Mouse (Mus musculus): Measurements from ENCODE around the gene Rpl22. TPM values are rescaled to one million over a fixed set of nuclear protein-coding genes. Genes with fewer than 3 reads are reported as not detected.

The Rpl22 gene
- polyA plus RNA-seq, 1 experiment from 2014 or later = 161 TPM

DNA sequence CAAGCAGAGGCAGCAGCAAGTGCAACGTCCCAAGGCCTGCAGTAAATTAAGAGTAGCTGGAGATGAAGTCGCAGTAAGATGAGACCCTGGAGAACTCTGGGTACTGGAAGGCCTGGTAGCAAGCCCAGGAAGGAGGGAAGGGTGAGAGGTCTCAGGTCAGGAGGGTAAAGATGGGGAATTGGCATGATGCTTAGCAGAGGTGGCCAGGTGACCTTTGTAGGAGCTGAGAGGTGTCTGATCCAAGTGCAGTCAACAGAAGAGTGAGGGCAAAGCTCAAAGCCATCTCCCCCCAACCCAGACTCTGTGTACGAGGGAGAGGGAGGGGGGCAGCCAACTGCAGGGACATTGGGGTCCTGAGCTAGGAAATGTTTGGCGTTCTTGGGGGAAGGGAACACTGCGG lies 4.1 kb upstream of the Rpl22 start:
- peaks cover 7% of the 10 kb centered on the region for H3K4me1 ChIP-seq (ENCODE audit: control insufficient read depth, low read depth, low read length)
- H3K9me3 ChIP-seq (replicated peaks; ENCODE audit: control insufficient read depth, low read length) = no peaks in the 10 kb centered on the region
- H3K9ac ChIP-seq (ENCODE audit: low read depth, low read length) = no peak overlapping the region
- no peak overlapping the region for H3K27ac ChIP-seq (ENCODE audit: low read length)
- H3K4me3 ChIP-seq (ENCODE audit: low read depth, low read length) = no peak overlapping the region
- H3K36me3 ChIP-seq (ENCODE audit: control insufficient read depth, insufficient read depth) = no peaks in the 10 kb centered on the region
- H3K4me2 ChIP-seq (ENCODE audit: low read depth, low read length) = no peak overlapping the region
- 56% methylated on average over 5 of the region's 5 CpGs for WGBS (ENCODE audit: insufficient replicate concordance)
- H3K27me3 ChIP-seq (ENCODE audit: control insufficient read depth, insufficient read depth, low read depth, low read length) = peaks cover 23% of the 10 kb centered on the region
- no peak for ATAC-seq (ENCODE audit: low read depth)

DNA sequence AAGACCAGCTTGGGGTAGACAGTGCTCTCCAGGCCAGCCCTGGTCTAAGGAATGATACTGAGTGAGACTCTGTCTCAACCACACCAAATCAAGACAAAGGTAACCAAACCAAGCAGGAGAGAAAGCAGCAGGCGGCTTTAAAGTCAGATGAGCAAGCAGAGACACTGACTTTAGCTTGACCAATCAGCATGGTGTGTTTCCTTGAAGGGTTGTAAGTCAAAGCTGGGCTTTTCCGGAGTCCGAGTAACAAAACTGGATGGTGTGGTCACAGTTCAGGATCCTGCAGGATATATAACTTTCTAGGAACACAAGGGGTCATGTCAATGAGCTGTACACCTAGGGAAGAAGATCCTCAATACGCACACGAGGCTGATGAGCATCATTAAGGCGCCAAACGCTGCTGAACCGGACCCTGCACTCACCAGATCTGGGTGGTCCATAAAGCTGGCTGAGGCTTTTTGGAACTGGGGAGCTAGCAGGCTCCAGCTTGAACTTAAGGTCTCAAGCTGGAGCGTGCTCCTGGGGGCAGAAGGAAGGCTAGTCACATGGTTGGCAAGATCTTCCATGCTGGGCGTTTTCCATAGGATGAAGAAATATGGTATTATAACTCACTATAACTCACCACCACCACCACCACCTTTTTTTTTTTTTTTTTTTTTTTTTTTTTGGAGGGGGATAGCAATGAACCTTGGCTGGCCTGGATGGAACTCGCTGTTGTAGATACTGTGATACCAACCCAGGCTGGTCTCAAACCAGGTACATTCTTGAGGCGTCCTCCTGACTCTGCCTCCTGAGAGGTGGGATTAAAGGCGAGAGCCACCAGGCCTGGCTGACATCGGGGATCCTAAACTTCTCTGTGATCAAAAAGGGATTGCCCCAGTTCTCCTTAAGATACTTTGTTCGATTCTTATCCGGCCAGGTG lies 640 bp upstream of the Rpl22 start:
- Histone ChIP-seq H3K9ac (ENCODE audit: low read depth, low read length) (peak overlapping the region; percentile 17; the same call in 1 of the 2 replicates), H3K9me3 (replicated peaks; ENCODE audit: control insufficient read depth, low read length) (no peaks in the 10 kb centered on the region), H3K36me3 (ENCODE audit: control insufficient read depth, insufficient read depth) (peaks cover 12% of the 10 kb centered on the region), H3K4me3 (ENCODE audit: low read depth, low read length) (peak overlapping the region; percentile 91), H3K27me3 (ENCODE audit: control insufficient read depth, insufficient read depth, low read depth, low read length) (no peaks in the 10 kb centered on the region), H3K27ac (ENCODE audit: low read length) (no peak overlapping the region), H3K4me1 (ENCODE audit: control insufficient read depth, low read depth, low read length) (peaks cover 17% of the 10 kb centered on the region), H3K4me2 (ENCODE audit: low read depth, low read length) (peak overlapping the region; percentile 79)
- WGBS (ENCODE audit: insufficient replicate concordance) = 49% methylated on average over 16 of the region's 16 CpGs
- ATAC-seq (ENCODE audit: low read depth) = peak; percentile 15

GRCm38 (mm10) chr4:152326543-152326942 lies 1.0 kb downstream of the Rpl22 start:
- ATAC-seq (ENCODE audit: low read depth) = no peak

DNA sequence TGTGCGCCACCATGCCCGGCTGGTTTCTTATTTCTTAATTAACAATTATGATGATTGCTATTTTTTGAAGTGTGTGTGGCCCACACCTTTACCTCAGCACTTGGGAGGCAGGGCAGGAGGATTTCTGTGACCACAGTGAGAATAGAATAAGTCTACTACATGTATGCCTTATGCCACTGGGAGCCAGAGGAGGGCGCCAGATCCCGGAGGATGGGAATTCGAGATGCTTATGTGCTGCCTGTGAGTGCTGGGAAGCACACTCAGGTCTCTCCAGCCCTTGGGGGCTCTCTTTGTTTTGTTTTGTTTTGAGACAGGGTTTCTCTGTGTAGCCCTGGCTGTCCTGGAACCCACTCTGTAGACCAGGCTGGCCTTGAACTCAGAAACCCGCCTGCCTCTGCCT lies 3.1 kb downstream of the Rpl22 start:
- Histone ChIP-seq H3K4me1 (ENCODE audit: control insufficient read depth, low read depth, low read length) (peaks cover 17% of the 10 kb centered on the region), H3K4me2 (ENCODE audit: low read depth, low read length) (no peak overlapping the region), H3K36me3 (ENCODE audit: control insufficient read depth, insufficient read depth) (peaks cover 47% of the 10 kb centered on the region), H3K4me3 (ENCODE audit: low read depth, low read length) (no peak overlapping the region), H3K9ac (ENCODE audit: low read depth, low read length) (no peak overlapping the region), H3K27me3 (ENCODE audit: control insufficient read depth, insufficient read depth, low read depth, low read length) (no peaks in the 10 kb centered on the region), H3K27ac (ENCODE audit: low read length) (no peak overlapping the region), H3K9me3 (replicated peaks; ENCODE audit: control insufficient read depth, low read length) (no peaks in the 10 kb centered on the region)
- WGBS (ENCODE audit: insufficient replicate concordance) = 70% methylated on average over 6 of the region's 6 CpGs
- ATAC-seq (ENCODE audit: low read depth) = no peak

More at GRCm38 (mm10) chr4:152326543-152326942, 1.0 kb downstream of the Rpl22 start:
- peak overlapping the region; percentile 57; the same call in 1 of the 2 replicates for H3K27ac ChIP-seq (ENCODE audit: low read length)
- peak overlapping the region; percentile 91 for H3K4me3 ChIP-seq (ENCODE audit: low read depth, low read length)
- H3K9me3 ChIP-seq (replicated peaks; ENCODE audit: control insufficient read depth, low read length) = no peaks in the 10 kb centered on the region
- H3K4me2 ChIP-seq (ENCODE audit: low read depth, low read length) = peak overlapping the region; percentile 79
- H3K9ac ChIP-seq (ENCODE audit: low read depth, low read length) = peak overlapping the region; percentile 91
- peaks cover 17% of the 10 kb centered on the region for H3K4me1 ChIP-seq (ENCODE audit: control insufficient read depth, low read depth, low read length)
- H3K27me3 ChIP-seq (ENCODE audit: control insufficient read depth, insufficient read depth, low read depth, low read length) = no peaks in the 10 kb centered on the region
- 1% methylated on average over 11 of the region's 11 CpGs for WGBS (ENCODE audit: insufficient replicate concordance)
- peaks cover 28% of the 10 kb centered on the region for H3K36me3 ChIP-seq (ENCODE audit: control insufficient read depth, insufficient read depth)

GRCm38 (mm10) chr4:152332952-152333351 lies 7.4 kb downstream of the Rpl22 start:
- ATAC-seq (ENCODE audit: low read depth) = peak; percentile 32; the same call in 1 of the 2 replicates
- 37% methylated on average over 2 of the region's 2 CpGs for WGBS (ENCODE audit: insufficient replicate concordance)
- H3K4me1 ChIP-seq (ENCODE audit: control insufficient read depth, low read depth, low read length) = peaks cover 1% of the 10 kb centered on the region; the same call in 1 of the 2 replicates
- peaks cover 18% of the 10 kb centered on the region for H3K27me3 ChIP-seq (ENCODE audit: control insufficient read depth, insufficient read depth, low read depth, low read length)
- H3K4me3 ChIP-seq (ENCODE audit: low read depth, low read length) = no peak overlapping the region
- H3K9ac ChIP-seq (ENCODE audit: low read depth, low read length) = no peak overlapping the region
- H3K27ac ChIP-seq (ENCODE audit: low read length) = no peak overlapping the region
- H3K4me2 ChIP-seq (ENCODE audit: low read depth, low read length) = no peak overlapping the region
- no peaks in the 10 kb centered on the region for H3K9me3 ChIP-seq (replicated peaks; ENCODE audit: control insufficient read depth, low read length)
- H3K36me3 ChIP-seq (ENCODE audit: control insufficient read depth, insufficient read depth) = peaks cover 54% of the 10 kb centered on the region

GRCm38 (mm10) chr4:152333587-152333986 lies 8.0 kb downstream of the Rpl22 start:
- peaks cover 24% of the 10 kb centered on the region for H3K27me3 ChIP-seq (ENCODE audit: control insufficient read depth, insufficient read depth, low read depth, low read length)
- 81% methylated on average over 12 of the region's 12 CpGs for WGBS (ENCODE audit: insufficient replicate concordance)
- no peaks in the 10 kb centered on the region for H3K9me3 ChIP-seq (replicated peaks; ENCODE audit: control insufficient read depth, low read length)
- peaks cover under 1% of the 10 kb centered on the region; the same call in 1 of the 2 replicates for H3K4me1 ChIP-seq (ENCODE audit: control insufficient read depth, low read depth, low read length)
- peaks cover 52% of the 10 kb centered on the region for H3K36me3 ChIP-seq (ENCODE audit: control insufficient read depth, insufficient read depth)
- no peak overlapping the region for H3K4me2 ChIP-seq (ENCODE audit: low read depth, low read length)
- no peak overlapping the region for H3K4me3 ChIP-seq (ENCODE audit: low read depth, low read length)
- ATAC-seq (ENCODE audit: low read depth) = no peak
- H3K27ac ChIP-seq (ENCODE audit: low read length) = no peak overlapping the region
- no peak overlapping the region for H3K9ac ChIP-seq (ENCODE audit: low read depth, low read length)

GRCm38 (mm10) chr4:152337772-152338171 lies 12.2 kb downstream of the Rpl22 start:
- Histone ChIP-seq H3K27ac (ENCODE audit: low read length) (no peak overlapping the region), H3K27me3 (ENCODE audit: control insufficient read depth, insufficient read depth, low read depth, low read length) (peaks cover 44% of the 10 kb centered on the region), H3K4me1 (ENCODE audit: control insufficient read depth, low read depth, low read length) (peaks cover 4% of the 10 kb centered on the region), H3K4me3 (ENCODE audit: low read depth, low read length) (no peak overlapping the region), H3K36me3 (ENCODE audit: control insufficient read depth, insufficient read depth) (peaks cover 15% of the 10 kb centered on the region), H3K4me2 (ENCODE audit: low read depth, low read length) (no peak overlapping the region), H3K9ac (ENCODE audit: low read depth, low read length) (no peak overlapping the region), H3K9me3 (replicated peaks; ENCODE audit: control insufficient read depth, low read length) (no peaks in the 10 kb centered on the region)
- 29% methylated on average over 6 of the region's 6 CpGs for WGBS (ENCODE audit: insufficient replicate concordance)
- no peak for ATAC-seq (ENCODE audit: low read depth)

GRCm38 (mm10) chr4:152338419-152339292 lies 13.1 kb downstream of the Rpl22 start, which contains the start of gene Chd5:
Chd5 (plus strand) TSS chr4:152338651.
- no peak within 1 kb of the TSS for H3K9ac ChIP-seq (ENCODE audit: low read depth, low read length)
- peak within 1 kb of the TSS; percentile 33 for H3K4me3 ChIP-seq (ENCODE audit: low read depth, low read length)
- no peak for ATAC-seq (ENCODE audit: low read depth)
- H3K4me2 ChIP-seq (ENCODE audit: low read depth, low read length) = peak within 1 kb of the TSS; percentile 41
- peaks cover 7% of the 10 kb centered on the region for H3K36me3 ChIP-seq (ENCODE audit: control insufficient read depth, insufficient read depth)
- no peaks in the 10 kb centered on the region for H3K9me3 ChIP-seq (replicated peaks; ENCODE audit: control insufficient read depth, low read length)
- H3K27me3 ChIP-seq (ENCODE audit: control insufficient read depth, insufficient read depth, low read depth, low read length) = peaks cover 50% of the 10 kb centered on the region
- H3K4me1 ChIP-seq (ENCODE audit: control insufficient read depth, low read depth, low read length) = peaks cover 4% of the 10 kb centered on the region
- H3K27ac ChIP-seq (ENCODE audit: low read length) = no peak within 1 kb of the TSS
- WGBS (ENCODE audit: insufficient replicate concordance) = 3% methylated on average over 93 of the region's 120 CpGs
